ENCODE assay signal across 23 mouse cellular contexts in genomic region chr5:116922059-116922671, GRCm38 (mm10).
DNase-seq lines count a peak whose midpoint lies in the region; ATAC-seq lines count a peak whose summit lies in the region.
"Had no signal": no experiment of that assay in that cellular context is flagged by ENCODE, and none has a peak within 500 bp of the region (broad histone marks: within the 10 kb centered on the region; RNA-seq: fewer than 3 reads in every experiment).

No protein-coding gene starts in this region.

- H3K9me3 ChIP-seq in neural tube, embryonic 11.5 days (ENCODE audit: control insufficient read depth, low read length), result no peaks in the 10 kb centered on the region
- no peaks in the 10 kb centered on the region for H3K9me3 ChIP-seq in forebrain, embryonic 13.5 days (replicated peaks)
- H3K9me3 ChIP-seq in hindbrain, embryonic 13.5 days, result no peaks in the 10 kb centered on the region
- H3K9me3 ChIP-seq in neural tube, embryonic 14.5 days (ENCODE audit: control insufficient read depth, low read length), result no peaks in the 10 kb centered on the region
- H3K9me3 ChIP-seq: heart, embryonic 10.5 days; stomach, embryonic 15.5 days had no signal

- WGBS in neural tube, embryonic 11.5 days, result 56% methylated on average over 17 of the region's 17 CpGs
- 27% methylated on average over 17 of the region's 17 CpGs for WGBS in forebrain, embryonic 13.5 days
- WGBS in hindbrain, embryonic 13.5 days, result 34% methylated on average over 17 of the region's 17 CpGs
- WGBS in neural tube, embryonic 14.5 days, result 28% methylated on average over 17 of the region's 17 CpGs

- H3K4me1 ChIP-seq in neural tube, embryonic 11.5 days (ENCODE audit: control insufficient read depth, insufficient read depth, low read length), result no peaks in the 10 kb centered on the region
- peaks cover 18% of the 10 kb centered on the region for H3K4me1 ChIP-seq in forebrain, embryonic 13.5 days
- H3K4me1 ChIP-seq in hindbrain, embryonic 13.5 days (replicated peaks), result peaks cover 14% of the 10 kb centered on the region
- H3K4me1 ChIP-seq in neural tube, embryonic 14.5 days (ENCODE audit: control insufficient read depth, insufficient read depth, low read length), result no peaks in the 10 kb centered on the region
- H3K4me1 ChIP-seq: heart, embryonic 10.5 days; stomach, embryonic 15.5 days had no signal

- no peaks in the 10 kb centered on the region for H3K36me3 ChIP-seq in neural tube, embryonic 11.5 days (ENCODE audit: control insufficient read depth, insufficient read depth, low read length)
- no peaks in the 10 kb centered on the region for H3K36me3 ChIP-seq in forebrain, embryonic 13.5 days (ENCODE audit: poor library complexity, severe bottlenecking)
- H3K36me3 ChIP-seq in hindbrain, embryonic 13.5 days, result no peaks in the 10 kb centered on the region
- no peaks in the 10 kb centered on the region for H3K36me3 ChIP-seq in neural tube, embryonic 14.5 days (ENCODE audit: control insufficient read depth, insufficient read depth, low read length)
- H3K36me3 ChIP-seq: heart, embryonic 10.5 days; stomach, embryonic 15.5 days had no signal

- ATAC-seq in neural tube, embryonic 11.5 days (ENCODE audit: insufficient read depth, low FRiP score, low TSS enrichment), result no peak
- no peak; the same call in 1 of the 2 replicates for ATAC-seq in forebrain, embryonic 13.5 days
- ATAC-seq in hindbrain, embryonic 13.5 days (ENCODE audit: low FRiP score), result peak; percentile 57; the same call in 1 of the 2 replicates
- no peak for ATAC-seq in neural tube, embryonic 14.5 days (ENCODE audit: low read depth)
- ATAC-seq: activated CD4-positive, CD25-positive, alpha-beta regulatory T cell, adult 4 months; lung, postnatal 0 days had no signal

- H3K9ac ChIP-seq in neural tube, embryonic 11.5 days (ENCODE audit: low read length), result no peak overlapping the region
- no peak overlapping the region for H3K9ac ChIP-seq in forebrain, embryonic 13.5 days
- no peak overlapping the region for H3K9ac ChIP-seq in hindbrain, embryonic 13.5 days
- no peak overlapping the region for H3K9ac ChIP-seq in neural tube, embryonic 14.5 days (replicated peaks; ENCODE audit: low read depth, low read length)
- H3K9ac ChIP-seq: stomach, embryonic 15.5 days had no signal

- no peak overlapping the region for H3K4me3 ChIP-seq in neural tube, embryonic 11.5 days (ENCODE audit: low read depth, low read length)
- no peak overlapping the region; the same call in 1 of the 2 replicates for H3K4me3 ChIP-seq in forebrain, embryonic 13.5 days
- no peak overlapping the region for H3K4me3 ChIP-seq in hindbrain, embryonic 13.5 days
- no peak overlapping the region for H3K4me3 ChIP-seq in neural tube, embryonic 14.5 days (ENCODE audit: low read depth, low read length)
- H3K4me3 ChIP-seq: heart, embryonic 10.5 days; left cerebral cortex, adult 2 months; myocyte; stomach, embryonic 15.5 days had no signal

- no peak overlapping the region for H3K4me2 ChIP-seq in neural tube, embryonic 11.5 days (ENCODE audit: low read depth)
- H3K4me2 ChIP-seq in forebrain, embryonic 13.5 days, result peak overlapping the region; percentile 26; the same call in 1 of the 2 replicates
- peak overlapping the region; percentile 25 for H3K4me2 ChIP-seq in hindbrain, embryonic 13.5 days
- H3K4me2 ChIP-seq in neural tube, embryonic 14.5 days (ENCODE audit: low read depth, low read length), result 0 out of 2 replicates have a peak overlapping the region, but pooled peaks have one; percentile 4
- H3K4me2 ChIP-seq: midbrain, embryonic 11.5 days; stomach, embryonic 15.5 days had no signal

- H3K27ac ChIP-seq in neural tube, embryonic 11.5 days (ENCODE audit: low read depth, low read length), result no peak overlapping the region
- H3K27ac ChIP-seq in forebrain, embryonic 13.5 days, result no peak overlapping the region
- H3K27ac ChIP-seq in hindbrain, embryonic 13.5 days, result peak overlapping the region; percentile 50
- no peak overlapping the region for H3K27ac ChIP-seq in neural tube, embryonic 14.5 days (ENCODE audit: low read depth, low read length)
- H3K27ac ChIP-seq: heart, embryonic 10.5 days; left cerebral cortex, adult 2 months; stomach, embryonic 15.5 days had no signal

- peak; percentile 23 for DNase-seq in neural tube, embryonic 11.5 days (ENCODE audit: low spot score)
- DNase-seq in neural tube, embryonic 10.5 days (ENCODE audit: extremely low spot score, low spot score), result no peak
- no peak for DNase-seq in thymus, postnatal 10 days (ENCODE audit: low spot score in 2 of 2)
- DNase-seq in gastrocnemius, adult 18-20 months (ENCODE audit: low spot score), result no peak
- DNase-seq in cerebellum, postnatal 14 days, result no peak
- DNase-seq: adrenal gland, postnatal 25 days; cerebellum, adult 8-10 months; heart, postnatal 10 days; kidney, adult 2 months; kidney, postnatal 14 days; left cerebral cortex, postnatal 4 days; liver; thymus, adult 18-20 months had no signal

- H3K27me3 ChIP-seq in neural tube, embryonic 11.5 days (ENCODE audit: control insufficient read depth, insufficient read depth, low read length), result no peaks in the 10 kb centered on the region
- H3K27me3 ChIP-seq in forebrain, embryonic 13.5 days, result no peaks in the 10 kb centered on the region
- no peaks in the 10 kb centered on the region for H3K27me3 ChIP-seq in hindbrain, embryonic 13.5 days
- no peaks in the 10 kb centered on the region for H3K27me3 ChIP-seq in neural tube, embryonic 14.5 days (ENCODE audit: control insufficient read depth, insufficient read depth, low read length)
- H3K27me3 ChIP-seq: stomach, embryonic 15.5 days had no signal
